Mouse (Mus musculus): ENCODE measurements around the gene Rprm. TPM values are rescaled to one million over a fixed set of nuclear protein-coding genes. Genes with fewer than 3 reads are reported as not detected.

Rprm gene
- total RNA-seq (2012; rRNA removed) (not detected in 2 replicates), total RNA-seq (2014; rRNA removed) (not detected in 2 replicates), polyA plus RNA-seq (2012; ENCODE audit: insufficient read length, low read depth) (not detected in 2 replicates)

DNA sequence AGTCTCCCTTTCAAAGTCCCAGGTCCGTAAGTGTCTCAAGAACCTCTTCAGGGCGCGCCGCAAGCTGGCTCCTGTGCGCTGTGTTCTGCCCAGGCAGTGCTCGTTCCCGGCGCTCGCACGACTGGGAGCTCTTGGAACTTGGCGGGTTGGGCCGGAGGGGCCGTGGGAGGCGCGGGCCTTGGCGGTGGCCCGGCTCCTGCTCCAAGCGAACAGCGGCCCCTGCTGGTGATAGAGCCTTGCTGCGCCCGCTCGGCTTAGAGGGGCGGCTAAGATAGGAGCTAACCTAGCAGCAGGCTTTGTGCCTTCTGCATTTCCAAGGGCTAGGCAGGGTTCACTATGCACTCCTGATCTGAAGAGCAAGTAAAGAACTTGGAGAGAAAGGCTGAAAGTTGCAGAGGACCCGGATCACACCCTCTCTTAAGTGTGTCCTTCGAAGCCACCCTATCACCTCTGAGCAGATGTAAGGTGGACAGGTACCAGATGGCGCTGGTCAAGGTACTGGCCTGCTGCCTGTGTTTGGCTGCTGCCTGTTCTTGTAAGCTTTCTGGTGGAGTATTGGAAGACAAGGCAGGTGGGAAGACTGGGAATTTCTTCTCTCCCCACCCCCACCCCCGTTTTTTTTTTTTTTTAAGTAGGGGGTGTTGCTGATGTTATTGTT lies at the start of gene Rprm:
Gene Rprm, minus strand, starts transcription at position 123 of the 658 bp plus-strand sequence.
- no peak within 1 kb of the TSS for H3K9ac ChIP-seq (ENCODE audit: insufficient read depth, low read depth)
- dilution Hi-C loops (cut with MboI; ENCODE audit: extremely low pct_ligation_motif_present, extremely low pct_unique_long_range_greater_than_20kb, low sequenced_read_pairs) = no loop called here

DNA sequence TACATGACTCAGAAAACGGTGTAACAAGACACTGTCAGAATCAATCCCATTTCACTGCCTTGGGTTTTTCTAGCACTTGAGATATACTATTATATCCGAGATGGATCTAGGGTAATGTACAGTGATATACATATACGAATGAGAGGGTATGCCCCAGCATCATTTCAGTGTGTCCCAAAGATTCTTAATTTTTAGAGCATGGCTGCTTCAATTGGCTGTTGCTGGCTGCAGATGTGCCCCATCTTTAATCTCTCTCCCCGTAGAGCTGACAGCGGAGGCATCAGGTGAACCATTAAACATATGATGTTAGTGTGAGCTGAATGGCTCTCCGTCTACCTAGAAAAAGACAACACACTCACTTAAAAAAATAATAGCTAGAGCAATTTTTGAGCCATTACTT lies 34.0 kb upstream of the Rprm start:
- Histone ChIP-seq H3K4me2 (ENCODE audit: insufficient read depth, low read depth, poor library complexity, severe bottlenecking) (no peak overlapping the region), H3K79me2 (replicated peaks; ENCODE audit: control insufficient read depth, extremely low read depth, insufficient read depth, poor library complexity, severe bottlenecking) (no peaks in the 10 kb centered on the region), H3K4me3 (replicated peaks in 1 of 3; ENCODE audit: low read depth in 2 of 3, low read length in 2 of 3, poor library complexity in 1 of 3) (no peak overlapping the region), H3K27ac (ENCODE audit: insufficient read depth, low read depth) (no peak overlapping the region), H3K9ac (ENCODE audit: insufficient read depth, low read depth) (no peak overlapping the region), H3K36me3 (replicated peaks in 1 of 2; ENCODE audit: control insufficient read depth in 1 of 2, insufficient read depth in 1 of 2, low read length in 1 of 2) (no peaks in the 10 kb centered on the region), H3K9me3 (replicated peaks; ENCODE audit: low read length) (peaks cover 9% of the 10 kb centered on the region), H3K4me1 (ENCODE audit: control insufficient read depth in 1 of 2, insufficient read depth in 2 of 2) (no peaks in the 10 kb centered on the region), H3K27me3 (replicated peaks) (no peaks in the 10 kb centered on the region)
- in situ Hi-C loops (cut with MboI; ENCODE audit: low pct_ligation_motif_present, low pct_unique_long_range_greater_than_20kb, low sequenced_read_pairs) = loop anchor here (25.0 kb wide), 1 partner anchor 782 kb away; no protein-coding TSS in a partner anchor
- no peak for DNase-seq (ENCODE audit: extremely low read depth)
- dilution Hi-C loops (cut with MboI; ENCODE audit: extremely low pct_ligation_motif_present, extremely low pct_unique_long_range_greater_than_20kb, low sequenced_read_pairs) = no loop called here
- no peak for TF ChIP-seq NRF1 (IDR thresholded peaks at IDR 0.05; ENCODE audit: low read depth, low read length)
- no peak for TF ChIP-seq EP300 (IDR thresholded peaks at IDR 0.05; ENCODE audit: low read length)
- TF ChIP-seq MXI1 (IDR thresholded peaks at IDR 0.05; ENCODE audit: low read depth, low read length) = no peak

More for the DNA sequence above, at the start of gene Rprm:
- Histone ChIP-seq H3K4me1 (ENCODE audit: control insufficient read depth in 1 of 2, insufficient read depth in 2 of 2) (no peaks in the 10 kb centered on the region), H3K27ac (ENCODE audit: insufficient read depth, low read depth) (no peak within 1 kb of the TSS), H3K36me3 (replicated peaks in 1 of 2; ENCODE audit: control insufficient read depth in 1 of 2, insufficient read depth in 1 of 2, low read length in 1 of 2) (no peaks in the 10 kb centered on the region), H3K4me3 (replicated peaks in 1 of 3; ENCODE audit: low read depth in 2 of 3, low read length in 2 of 3, poor library complexity in 1 of 3) (no peak within 1 kb of the TSS), H3K9me3 (replicated peaks; ENCODE audit: low read length) (peaks cover 61% of the 10 kb centered on the region), H3K4me2 (ENCODE audit: insufficient read depth, low read depth, poor library complexity, severe bottlenecking) (no peak within 1 kb of the TSS), H3K27me3 (replicated peaks) (no peaks in the 10 kb centered on the region), H3K79me2 (replicated peaks; ENCODE audit: control insufficient read depth, extremely low read depth, insufficient read depth, poor library complexity, severe bottlenecking) (no peaks in the 10 kb centered on the region)
- no peak for DNase-seq (ENCODE audit: extremely low read depth)
- in situ Hi-C loops (cut with MboI; ENCODE audit: low pct_ligation_motif_present, low pct_unique_long_range_greater_than_20kb, low sequenced_read_pairs) = no loop called here
- TF ChIP-seq CTCF (conservative IDR thresholded peaks at IDR 0.05 in 1 of 2, IDR thresholded peaks at IDR 0.05 in 1 of 2; ENCODE audit: low read depth in 2 of 2, low read length in 2 of 2) (no peak), JUN (IDR thresholded peaks at IDR 0.05; ENCODE audit: insufficient read depth, low read depth, low read length) (no peak), JUND (conservative IDR thresholded peaks at IDR 0.05; ENCODE audit: low read depth, low read length) (no peak), E2F4 (IDR thresholded peaks at IDR 0.05; ENCODE audit: insufficient replicate concordance, low read depth, low read length) (no peak), NELFE (IDR thresholded peaks at IDR 0.05; ENCODE audit: low read depth, low read length) (no peak), MEF2A (IDR thresholded peaks at IDR 0.05; ENCODE audit: borderline replicate concordance, low read depth, low read length) (no peak), TCF12 (IDR thresholded peaks at IDR 0.05; ENCODE audit: low read depth, low read length) (no peak), POLR2AphosphoS2 (IDR thresholded peaks at IDR 0.05; ENCODE audit: low read depth, low read length) (no peak), MAFK (IDR thresholded peaks at IDR 0.05; ENCODE audit: insufficient replicate concordance, low read length) (no peak), ETS1 (conservative IDR thresholded peaks at IDR 0.05; ENCODE audit: low read depth, low read length) (no peak)

Data from CH12.LX (cell line).